Mouse (Mus musculus): ENCODE results near the gene Lrrc20. TPM values are rescaled to one million over a fixed set of nuclear protein-coding genes. Genes with fewer than 3 reads are reported as not detected.
"Not testable (repeated sequence)": the region's sequence is repeated elsewhere in the genome, so short reads cannot be mapped to it uniquely, and the experiment has no call there.

The Lrrc20 gene
- total and polyA plus RNA-seq, 3 experiments = 29.9 to 38.9 (median 32.0) TPM

DNA sequence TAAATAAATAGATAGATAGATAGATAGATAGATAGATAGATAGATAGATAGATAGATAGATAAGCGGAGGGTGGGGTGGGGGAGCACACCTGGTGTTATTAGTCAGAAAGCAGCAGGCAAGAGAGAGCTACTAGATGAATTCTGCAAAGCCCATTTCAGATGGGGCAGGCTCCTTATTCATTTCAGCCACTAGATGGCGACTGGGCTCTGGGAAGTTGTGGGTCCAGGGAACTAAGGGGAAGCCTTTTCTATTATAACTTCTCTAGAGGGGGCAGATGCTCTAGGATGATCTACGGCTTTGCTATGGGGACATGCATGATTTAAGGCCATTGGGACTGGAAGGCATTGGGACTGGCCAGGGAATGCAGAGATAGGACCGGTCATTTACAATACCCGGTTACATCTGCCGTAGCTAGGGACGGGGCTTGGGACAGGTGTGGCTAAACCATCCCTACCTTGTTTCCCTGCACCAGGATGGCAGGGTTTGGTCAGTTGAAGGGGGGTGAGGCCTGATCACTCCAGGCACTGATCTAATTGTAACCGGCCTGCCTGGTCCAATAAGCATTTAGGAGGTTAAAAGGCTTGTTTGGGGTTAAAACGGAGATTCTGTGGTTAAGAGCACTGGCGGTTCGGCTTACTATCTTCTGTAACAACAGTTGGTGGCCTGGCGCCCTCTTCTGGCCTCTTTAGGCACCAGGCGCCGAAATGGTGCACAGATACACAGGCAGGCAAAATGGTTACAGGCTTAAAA lies 126.9 kb downstream of the Lrrc20 start:
- H3K4me3 ChIP-seq = no peak overlapping the region
- 10% methylated on average over 14 of the region's 14 CpGs for WGBS
- intact Hi-C loops (cut with DNase I) = loop anchor here (1.0 to 10.0 kb wide), 3 partner anchors 56 to 408 kb away; no protein-coding TSS in a partner anchor

DNA sequence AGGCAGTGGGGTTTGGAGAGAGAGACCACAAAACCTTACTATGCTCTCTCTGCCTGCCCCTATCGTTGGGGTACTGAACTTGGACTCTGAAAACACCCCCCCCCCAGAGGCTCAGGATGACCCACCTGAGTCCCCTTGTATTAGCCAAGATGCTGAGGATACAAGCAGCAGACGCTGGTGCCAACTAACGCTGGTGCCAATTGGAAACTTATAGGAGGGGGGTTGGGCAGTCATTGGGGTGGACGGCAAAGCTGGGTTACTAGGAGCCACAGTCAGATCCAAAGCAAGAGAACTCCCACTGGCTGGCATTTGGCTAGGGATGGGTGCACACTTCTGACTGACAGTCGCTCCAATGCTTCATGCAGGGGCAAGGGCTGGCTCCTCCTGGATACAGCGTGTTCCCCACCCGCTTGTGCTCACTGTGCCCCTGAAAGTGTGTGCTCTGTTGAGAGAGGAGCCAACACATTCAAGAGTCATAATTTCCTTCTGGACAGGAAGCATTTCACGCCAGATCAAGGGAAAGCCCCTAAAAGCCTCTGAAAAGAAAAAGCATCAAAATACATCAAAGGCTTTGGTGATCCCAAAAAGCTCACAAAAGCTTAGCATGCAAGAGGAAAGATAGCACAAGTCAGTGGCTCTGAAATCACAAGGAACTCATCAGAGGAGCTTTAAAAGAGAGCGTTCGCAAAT lies 128.9 kb downstream of the Lrrc20 start:
- no peak overlapping the region for H3K9ac ChIP-seq (ENCODE audit: low read depth, low read length)
- 61% methylated on average over 10 of the region's 10 CpGs for WGBS
- no peak overlapping the region for H3K27ac ChIP-seq
- DNase-seq = no peak
- H3K79me2 ChIP-seq (replicated peaks; ENCODE audit: control insufficient read depth, insufficient read depth, low read length) = no peaks in the 10 kb centered on the region
- no peaks in the 10 kb centered on the region for H3K36me3 ChIP-seq (ENCODE audit: control insufficient read depth, insufficient read depth, low read length)
- H3K4me1 ChIP-seq (ENCODE audit: control insufficient read depth, insufficient read depth, low read length) = no peaks in the 10 kb centered on the region; the same call in 1 of the 2 replicates
- intact Hi-C loops (cut with DNase I) = loop anchor here (10.0 kb wide), 1 partner anchor 410 kb away; no protein-coding TSS in a partner anchor
- TF ChIP-seq POLR2A (IDR thresholded peaks at IDR 0.05; ENCODE audit: insufficient read depth, low read depth, low read length) = no peak
- no peak for TF ChIP-seq CTCF (IDR thresholded peaks at IDR 0.05)
- H3K27me3 ChIP-seq (ENCODE audit: control insufficient read depth, insufficient read depth, low read length) = no peaks in the 10 kb centered on the region
- no peak overlapping the region for H3K4me3 ChIP-seq

More for the DNA sequence above, 126.9 kb downstream of the Lrrc20 start:
- DNase-seq = peak; percentile 21 to 40
- Histone ChIP-seq H3K9ac (ENCODE audit: low read depth, low read length) (no peak overlapping the region), H3K36me3 (ENCODE audit: control insufficient read depth, insufficient read depth, low read length) (no peaks in the 10 kb centered on the region), H3K79me2 (replicated peaks; ENCODE audit: control insufficient read depth, insufficient read depth, low read length) (no peaks in the 10 kb centered on the region), H3K27me3 (ENCODE audit: control insufficient read depth, insufficient read depth, low read length) (no peaks in the 10 kb centered on the region; the same call in 1 of the 2 replicates), H3K4me1 (ENCODE audit: control insufficient read depth, insufficient read depth, low read length) (no peaks in the 10 kb centered on the region; the same call in 1 of the 2 replicates), H3K27ac (no peak overlapping the region)
- TF ChIP-seq EP300 (IDR thresholded peaks at IDR 0.05; ENCODE audit: insufficient read depth, low read depth, low read length) = no peak
- peak; percentile 77 for TF ChIP-seq CTCF (IDR thresholded peaks at IDR 0.05)

DNA sequence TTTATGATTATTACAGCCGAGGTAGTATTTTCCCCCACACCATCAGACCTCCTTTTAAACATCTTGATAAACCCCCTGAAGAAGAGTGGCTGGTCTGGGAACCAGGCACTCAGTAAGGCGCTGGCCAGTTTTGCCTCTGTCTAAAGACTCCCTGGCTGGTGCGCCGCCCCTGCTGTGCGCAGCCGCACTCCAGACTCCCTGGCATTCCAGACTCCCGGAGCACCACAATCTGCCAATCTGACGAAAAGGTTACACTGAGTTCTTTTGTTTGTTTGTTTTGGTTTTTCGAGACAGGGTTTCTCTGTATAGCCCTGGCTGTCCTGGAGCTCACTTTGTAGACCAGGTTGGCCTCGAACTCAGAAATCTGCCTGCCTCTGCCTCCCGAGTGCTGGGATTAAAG lies 129.8 kb downstream of the Lrrc20 start:
- intact Hi-C loops (cut with DNase I) = loop anchor here (10.0 kb wide), 1 partner anchor 411 kb away; no protein-coding TSS in a partner anchor
- WGBS = 49% methylated on average over 11 of the region's 11 CpGs
- DNase-seq; H3K4me3 ChIP-seq; H3K4me1 ChIP-seq (ENCODE audit: control insufficient read depth, insufficient read depth, low read length); H3K27me3 ChIP-seq (ENCODE audit: control insufficient read depth, insufficient read depth, low read length); H3K9ac ChIP-seq (ENCODE audit: low read depth, low read length); H3K79me2 ChIP-seq (replicated peaks; ENCODE audit: control insufficient read depth, insufficient read depth, low read length); H3K36me3 ChIP-seq (ENCODE audit: control insufficient read depth, insufficient read depth, low read length); H3K27ac ChIP-seq: not testable (repeated sequence)

DNA sequence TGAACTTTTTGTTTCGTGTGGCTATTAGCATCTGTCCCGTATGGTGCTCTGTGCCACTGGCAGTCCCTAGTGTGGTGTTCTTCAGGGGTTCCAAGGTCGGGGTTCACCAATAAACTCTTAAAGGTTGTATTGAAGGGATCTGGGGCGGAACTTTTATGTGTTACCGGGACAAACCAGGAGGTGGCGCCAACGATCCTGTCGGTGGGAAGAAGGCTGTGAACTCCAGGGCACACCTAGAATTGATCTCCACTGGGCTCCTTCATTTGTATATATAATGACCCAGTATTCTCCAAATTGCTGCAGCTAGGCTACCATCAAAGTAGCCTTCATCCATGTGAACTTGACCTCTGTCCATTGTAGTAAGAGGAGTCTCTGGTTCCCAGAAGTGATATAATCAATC lies 130.2 kb downstream of the Lrrc20 start:
- peak; percentile 40 to 78 for DNase-seq
- no peak overlapping the region for H3K27ac ChIP-seq
- H3K4me3 ChIP-seq = no peak overlapping the region

DNA sequence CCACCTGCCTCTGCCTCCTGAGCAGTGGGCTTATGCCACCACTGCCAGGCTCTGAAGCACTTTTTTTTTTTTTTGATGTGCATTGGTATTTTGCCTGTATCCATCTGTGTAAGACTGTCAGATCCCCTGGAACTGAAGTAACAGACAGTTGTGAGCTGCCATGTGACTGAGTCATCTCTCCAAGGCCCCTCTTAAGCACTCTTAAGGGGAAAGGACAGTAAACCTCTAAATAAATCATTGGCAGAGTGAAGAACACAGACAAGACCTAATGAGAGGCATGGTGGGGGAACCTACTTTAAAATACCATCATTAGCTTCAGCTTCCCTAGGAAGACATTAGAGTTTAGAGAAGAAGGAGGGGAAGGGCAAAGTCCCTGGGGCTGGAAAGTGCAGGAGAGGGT lies 132.6 kb downstream of the Lrrc20 start:
- intact Hi-C loops (cut with DNase I) = loop anchor here (10.0 kb wide), 1 partner anchor 413 kb away; no protein-coding TSS in a partner anchor
- Histone ChIP-seq H3K79me2 (replicated peaks; ENCODE audit: control insufficient read depth, insufficient read depth, low read length) (no peaks in the 10 kb centered on the region), H3K4me3 (no peak overlapping the region), H3K36me3 (ENCODE audit: control insufficient read depth, insufficient read depth, low read length) (no peaks in the 10 kb centered on the region), H3K27ac (no peak overlapping the region), H3K27me3 (ENCODE audit: control insufficient read depth, insufficient read depth, low read length) (no peaks in the 10 kb centered on the region), H3K4me1 (ENCODE audit: control insufficient read depth, insufficient read depth, low read length) (no peaks in the 10 kb centered on the region), H3K9ac (ENCODE audit: low read depth, low read length) (no peak overlapping the region)
- TF ChIP-seq EP300 (IDR thresholded peaks at IDR 0.05; ENCODE audit: insufficient read depth, low read depth, low read length) (no peak), CTCF (IDR thresholded peaks at IDR 0.05) (no peak), POLR2A (IDR thresholded peaks at IDR 0.05; ENCODE audit: insufficient read depth, low read depth, low read length) (no peak)
- no peak for DNase-seq

More for the DNA sequence above, 130.2 kb downstream of the Lrrc20 start:
- Histone ChIP-seq H3K27me3 (ENCODE audit: control insufficient read depth, insufficient read depth, low read length) (no peaks in the 10 kb centered on the region), H3K79me2 (replicated peaks; ENCODE audit: control insufficient read depth, insufficient read depth, low read length) (no peaks in the 10 kb centered on the region), H3K9ac (ENCODE audit: low read depth, low read length) (no peak overlapping the region), H3K36me3 (ENCODE audit: control insufficient read depth, insufficient read depth, low read length) (no peaks in the 10 kb centered on the region), H3K4me1 (ENCODE audit: control insufficient read depth, insufficient read depth, low read length) (no peaks in the 10 kb centered on the region; the same call in 1 of the 2 replicates)
- intact Hi-C loops (cut with DNase I) = loop anchor here (1.0 to 10.0 kb wide), 2 partner anchors 52 to 411 kb away; no protein-coding TSS in a partner anchor
- 0 out of 2 replicates have a peak, but pooled peaks have one; percentile 19 for TF ChIP-seq EP300 (IDR thresholded peaks at IDR 0.05; ENCODE audit: insufficient read depth, low read depth, low read length)
- TF ChIP-seq CTCF (IDR thresholded peaks at IDR 0.05) = peak; percentile 77
- no peak for TF ChIP-seq POLR2A (IDR thresholded peaks at IDR 0.05; ENCODE audit: insufficient read depth, low read depth, low read length)
- WGBS = 6% methylated on average over 8 of the region's 8 CpGs
